In genomic region chr13:97006784-97007183, GRCm38 (mm10) we compare ENCODE assay signal across 12 mouse cellular contexts. TPM values are rescaled to one million over a fixed set of nuclear protein-coding genes. Genes with fewer than 3 reads are reported as not detected.
DNase-seq lines count a peak whose midpoint lies in the region; ATAC-seq lines count a peak whose summit lies in the region.
"Had no signal": no experiment of that assay in that cellular context is flagged by ENCODE, and none has a peak within 500 bp of the region (broad histone marks: within the 10 kb centered on the region; RNA-seq: fewer than 3 reads in every experiment).

No protein-coding gene starts in this region.

- WGBS in heart, embryonic 13.5 days, result 36% methylated on average over 2 of the region's 2 CpGs
- 35% methylated on average over 2 of the region's 2 CpGs for WGBS in embryonic facial prominence, embryonic 14.5 days
- 41% methylated on average over 2 of the region's 2 CpGs for WGBS in limb, embryonic 12.5 days
- WGBS in neural tube, embryonic 12.5 days, result 59% methylated on average over 2 of the region's 2 CpGs

- intact Hi-C loops in heart, postnatal 36 days (cut with DNase I), result loop anchor here (10.0 kb wide), 1 partner anchor 152 kb away; no protein-coding TSS in a partner anchor

- no peaks in the 10 kb centered on the region for H3K9me3 ChIP-seq in heart, embryonic 13.5 days
- no peaks in the 10 kb centered on the region for H3K9me3 ChIP-seq in embryonic facial prominence, embryonic 14.5 days (ENCODE audit: control insufficient read depth, low read length)
- H3K9me3 ChIP-seq in limb, embryonic 12.5 days, result no peaks in the 10 kb centered on the region
- H3K9me3 ChIP-seq in neural tube, embryonic 12.5 days, result no peaks in the 10 kb centered on the region
- H3K9me3 ChIP-seq: megakaryocyte, embryonic 14.5 days had no signal

- no peaks in the 10 kb centered on the region for H3K36me3 ChIP-seq in heart, embryonic 13.5 days
- H3K36me3 ChIP-seq in embryonic facial prominence, embryonic 14.5 days (ENCODE audit: control insufficient read depth, insufficient read depth, low read length), result no peaks in the 10 kb centered on the region
- H3K36me3 ChIP-seq in limb, embryonic 12.5 days, result no peaks in the 10 kb centered on the region
- no peaks in the 10 kb centered on the region for H3K36me3 ChIP-seq in neural tube, embryonic 12.5 days

- peaks cover 26% of the 10 kb centered on the region for H3K4me1 ChIP-seq in heart, embryonic 13.5 days
- peaks cover 9% of the 10 kb centered on the region; the same call in 1 of the 2 replicates for H3K4me1 ChIP-seq in embryonic facial prominence, embryonic 14.5 days (ENCODE audit: control insufficient read depth, insufficient read depth, low read length)
- peaks cover 5% of the 10 kb centered on the region; the same call in 1 of the 2 replicates for H3K4me1 ChIP-seq in limb, embryonic 12.5 days (replicated peaks)
- H3K4me1 ChIP-seq in neural tube, embryonic 12.5 days, result 0 out of 2 replicates have a peak, but pooled peaks cover 5% of the 10 kb centered on the region

- H3K4me3 ChIP-seq in heart, embryonic 13.5 days, result peak overlapping the region; percentile 57; the same call in 1 of the 2 replicates
- no peak overlapping the region for H3K4me3 ChIP-seq in embryonic facial prominence, embryonic 14.5 days (ENCODE audit: low read depth, low read length)
- H3K4me3 ChIP-seq in limb, embryonic 12.5 days (replicated peaks), result no peak overlapping the region; the same call in 1 of the 2 replicates
- no peak overlapping the region for H3K4me3 ChIP-seq in neural tube, embryonic 12.5 days

- no peak for DNase-seq in heart, postnatal 36 days
- DNase-seq in embryonic facial prominence, embryonic 14.5 days (ENCODE audit: low spot score), result no peak
- DNase-seq in MN1 (ENCODE audit: low spot score), result no peak
- no peak for DNase-seq in thymus, postnatal 25 days
- DNase-seq: heart, adult 11 months had no signal

- no peak overlapping the region for H3K27ac ChIP-seq in heart, embryonic 13.5 days (replicated peaks)
- no peak overlapping the region for H3K27ac ChIP-seq in embryonic facial prominence, embryonic 14.5 days (replicated peaks; ENCODE audit: low read depth, low read length)
- no peak overlapping the region for H3K27ac ChIP-seq in limb, embryonic 12.5 days
- H3K27ac ChIP-seq in neural tube, embryonic 12.5 days, result no peak overlapping the region

- ATAC-seq in heart, embryonic 13.5 days (ENCODE audit: extremely low read depth, insufficient number of reproducible peaks, low FRiP score, low TSS enrichment), result no peak
- ATAC-seq in embryonic facial prominence, embryonic 14.5 days (ENCODE audit: low read depth), result no peak
- ATAC-seq in limb, embryonic 12.5 days (ENCODE audit: insufficient number of reproducible peaks, insufficient read depth, low FRiP score, low TSS enrichment, low read depth), result no peak
- no peak for ATAC-seq in neural tube, embryonic 12.5 days (ENCODE audit: low FRiP score, low read depth)
- ATAC-seq in cerebellum, adult (ENCODE audit: insufficient number of reproducible peaks, low FRiP score, low TSS enrichment), result no peak

- no peaks in the 10 kb centered on the region for H3K27me3 ChIP-seq in heart, embryonic 13.5 days (replicated peaks)
- H3K27me3 ChIP-seq in embryonic facial prominence, embryonic 14.5 days (replicated peaks; ENCODE audit: control insufficient read depth, insufficient read depth, low read length), result no peaks in the 10 kb centered on the region
- peaks cover 15% of the 10 kb centered on the region for H3K27me3 ChIP-seq in limb, embryonic 12.5 days
- H3K27me3 ChIP-seq in neural tube, embryonic 12.5 days (replicated peaks), result no peaks in the 10 kb centered on the region

- H3K9ac ChIP-seq in heart, embryonic 13.5 days, result peak overlapping the region; percentile 81; the same call in 1 of the 2 replicates
- H3K9ac ChIP-seq in embryonic facial prominence, embryonic 14.5 days (ENCODE audit: low read depth, low read length), result no peak overlapping the region
- no peak overlapping the region for H3K9ac ChIP-seq in limb, embryonic 12.5 days (replicated peaks)
- H3K9ac ChIP-seq in neural tube, embryonic 12.5 days, result peak overlapping the region; percentile 48; the same call in 1 of the 2 replicates

- H3K4me2 ChIP-seq in heart, embryonic 13.5 days, result peak overlapping the region; percentile 92
- H3K4me2 ChIP-seq in embryonic facial prominence, embryonic 14.5 days (ENCODE audit: low read depth, low read length), result peak overlapping the region; percentile 82
- H3K4me2 ChIP-seq in limb, embryonic 12.5 days, result peak overlapping the region; percentile 71; the same call in 1 of the 2 replicates
- H3K4me2 ChIP-seq in neural tube, embryonic 12.5 days (replicated peaks), result peak overlapping the region; percentile 80

RNA-seq across cellular contexts. Expression of gene 1700029F12Rik, which starts 27.4 kb away (rescaled TPM):
- not detected in 2 replicates for polyA plus RNA-seq in heart, embryonic 13.5 days (2015; fragmentation: Nextera tagmentation; extraction: Ambion mirVana)
- not detected for total RNA-seq in heart, postnatal 36 days (2021)
- polyA plus RNA-seq in embryonic facial prominence, embryonic 14.5 days (2014; fragmentation: Nextera tagmentation; extraction: Ambion mirVana), result not detected in 2 replicates
- not detected in 2 replicates for polyA plus RNA-seq in limb, embryonic 12.5 days (2016; fragmentation: Nextera tagmentation; extraction: Ambion mirVana)
- polyA plus RNA-seq in neural tube, embryonic 12.5 days (2016; fragmentation: Nextera tagmentation; extraction: Ambion mirVana), result not detected in 2 replicates
- total RNA-seq: common myeloid progenitor, adult 5-6 weeks; layer of hippocampus, postnatal 10 days had no signal

Comparison
In these comparisons a context has a peak if more than half of its experiments do, and no peak if none do; other contexts are left out.
1. H3K9ac ChIP-seq: peak in heart, embryonic 13.5 days (single experiment) and neural tube, embryonic 12.5 days (single experiment); none in embryonic facial prominence, embryonic 14.5 days (single experiment) and limb, embryonic 12.5 days (single experiment).
2. Peak in every context shown above with its lines, with median percentiles within 50 percentile points of each other: H3K4me2 ChIP-seq.